Mouse (Mus musculus) ovary, postnatal 10 days (tissue): Measurements from ENCODE around the gene Wdr66.
"Not testable (repeated sequence)": the region's sequence is repeated elsewhere in the genome, so short reads cannot be mapped to it uniquely, and the experiment has no call there.

Experiments used
- DNase-seq: peaks from one replicate; pipeline ENCODE4 v3.0.0; 2022; ENCODE audit warnings: low spot score

The Wdr66 gene

DNA sequence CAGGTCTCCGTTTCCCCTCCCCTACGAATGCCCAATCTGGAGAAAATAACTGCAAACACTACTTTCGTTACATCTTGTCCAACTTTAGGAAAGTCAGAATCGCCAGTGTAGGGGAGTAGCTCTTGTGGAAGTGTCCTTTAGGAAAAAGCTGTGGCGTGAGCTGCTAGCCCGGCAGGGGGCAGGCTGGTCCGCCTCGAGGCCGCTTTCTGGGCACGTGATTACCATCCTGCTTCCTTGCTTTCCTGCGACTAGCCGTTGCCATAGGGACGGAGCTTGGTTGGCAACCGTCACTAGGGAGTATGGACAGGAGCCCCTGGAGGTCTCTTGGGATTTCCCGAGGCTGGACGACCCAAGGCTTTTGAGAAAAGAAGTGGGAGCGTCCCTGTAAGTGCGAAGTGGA, at the start of gene Wdr66:
Gene Wdr66, plus strand, starts transcription at position 269 of the 400 bp plus-strand sequence.
- DNase-seq, result peak; percentile 69

DNA sequence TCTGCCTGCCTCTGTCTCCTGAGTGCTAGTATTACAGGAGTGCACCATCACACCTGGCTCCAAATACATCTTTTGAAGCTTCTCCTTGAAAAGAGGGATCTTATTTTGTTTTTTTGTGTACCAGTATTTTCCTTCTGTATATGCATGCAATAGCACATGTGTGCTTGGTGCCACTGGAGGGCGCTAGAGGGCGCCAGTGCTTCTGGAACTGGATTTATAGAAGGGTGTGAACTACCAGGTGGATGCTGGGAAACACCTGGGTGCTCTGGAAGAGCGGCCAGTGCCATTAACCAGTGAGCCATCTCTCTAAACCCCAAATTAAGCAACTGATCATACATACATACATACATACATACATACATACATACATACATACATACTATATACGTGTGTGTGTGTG, 49.1 kb upstream of the Wdr66 start:
- not testable (repeated sequence) for DNase-seq

DNA sequence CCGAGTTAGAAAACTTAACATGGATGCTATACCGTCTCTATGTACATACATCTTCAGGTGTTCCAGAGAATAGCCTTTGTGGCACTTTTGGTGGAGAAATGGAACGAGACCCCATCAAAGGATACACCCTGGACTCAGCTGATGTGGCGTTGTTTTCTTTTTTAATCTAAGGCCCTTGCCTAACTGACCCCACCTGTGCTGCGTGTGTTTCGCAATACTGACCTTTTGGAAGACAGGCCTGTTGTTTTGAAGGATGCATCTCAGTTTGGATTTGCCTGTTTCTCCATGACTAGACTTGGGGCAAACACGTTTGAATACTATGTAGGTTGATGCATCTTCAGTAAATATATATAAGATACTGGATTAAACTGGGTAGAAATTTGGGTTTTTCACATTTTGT, 48.3 kb upstream of the Wdr66 start:
- DNase-seq, result not testable (repeated sequence)

DNA sequence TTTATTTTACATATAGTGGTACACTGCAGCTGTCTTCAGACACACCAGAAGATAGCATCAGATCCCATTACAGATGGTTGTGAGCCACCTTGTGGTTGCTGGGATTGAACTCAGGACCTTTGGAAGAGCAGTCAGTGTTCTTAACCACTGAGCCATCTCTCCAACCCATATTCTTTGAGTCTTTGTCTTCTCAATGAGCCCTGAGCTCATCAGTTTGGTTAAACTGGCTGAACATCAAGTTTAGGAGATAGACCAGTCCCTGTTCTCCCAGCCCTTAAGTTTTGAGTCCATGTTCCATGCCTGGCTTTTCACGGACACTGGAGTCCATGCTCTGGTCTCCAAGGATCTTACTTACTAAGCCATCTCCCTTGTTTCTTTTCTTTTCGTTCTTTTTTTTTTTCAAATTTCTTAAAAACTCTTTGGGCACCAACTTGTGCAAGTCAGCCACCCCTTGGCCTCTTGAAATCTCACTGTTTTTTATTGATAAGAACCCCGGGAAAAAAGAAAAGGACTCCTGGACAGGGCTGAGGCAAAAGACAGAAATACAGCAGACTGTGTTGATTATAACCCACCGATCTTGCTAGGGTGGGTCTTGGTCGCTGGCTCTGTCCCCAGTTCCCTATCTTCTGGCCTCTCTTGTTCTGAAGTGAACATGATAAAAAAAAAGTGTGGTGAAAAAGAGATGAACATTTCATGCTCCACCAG, 29.4 kb upstream of the Wdr66 start:
- DNase-seq, result not testable (repeated sequence)

DNA sequence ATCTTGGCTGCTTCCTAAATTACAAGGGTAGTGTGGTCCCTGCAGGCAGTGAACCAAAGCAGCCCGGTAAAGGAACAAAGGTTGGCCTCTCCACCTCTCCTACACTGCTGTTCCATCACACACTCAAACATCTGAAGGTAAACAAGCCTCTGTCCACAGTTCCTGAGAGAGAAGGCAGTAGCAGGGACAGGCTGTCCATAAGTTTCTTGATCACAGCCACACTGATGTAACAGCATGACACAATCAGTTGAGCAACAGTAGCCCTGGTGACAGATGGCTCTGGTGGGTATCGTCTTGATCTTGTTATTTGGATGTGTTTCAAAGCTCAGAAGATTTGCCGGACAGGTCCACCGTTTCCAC, 28.9 kb upstream of the Wdr66 start:
- no peak for DNase-seq

DNA sequence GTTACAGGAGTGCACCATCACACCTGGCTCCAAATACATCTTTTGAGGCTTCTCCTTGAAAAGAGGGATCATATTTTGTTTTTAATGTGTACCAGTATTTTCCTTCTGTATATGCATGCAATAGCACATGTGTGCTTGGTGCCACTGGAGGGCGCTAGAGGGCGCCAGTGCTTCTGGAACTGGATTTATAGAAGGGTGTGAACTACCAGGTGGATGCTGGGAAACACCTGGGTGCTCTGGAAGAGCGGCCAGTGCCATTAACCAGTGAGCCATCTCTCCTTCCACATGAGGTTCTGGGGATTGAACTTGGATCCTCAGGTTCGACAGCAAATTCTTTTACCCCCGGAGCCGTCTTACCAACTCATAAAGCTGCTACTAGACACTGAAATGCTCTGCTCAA, 28.0 kb upstream of the Wdr66 start:
- DNase-seq, result not testable (repeated sequence)

DNA sequence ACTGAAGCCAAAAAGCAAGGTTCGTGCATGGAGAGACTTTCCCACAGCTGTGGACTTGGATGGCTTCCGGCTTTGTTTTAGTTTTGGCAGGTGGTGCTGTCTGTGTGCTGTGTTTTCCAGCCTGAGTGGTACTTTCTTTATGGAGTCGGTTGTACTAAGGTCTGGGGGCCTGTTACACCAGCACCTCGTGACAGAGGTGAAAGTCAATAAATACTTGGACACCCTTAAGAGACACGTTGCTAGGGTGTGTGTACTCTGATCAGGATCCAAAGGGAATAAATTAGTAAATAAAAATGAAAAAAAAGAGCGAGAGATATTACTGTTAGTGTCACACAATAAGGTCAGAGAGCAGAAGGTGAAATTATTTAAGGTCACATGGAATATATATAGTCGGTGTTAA, 25.1 kb upstream of the Wdr66 start:
- DNase-seq, result no peak

DNA sequence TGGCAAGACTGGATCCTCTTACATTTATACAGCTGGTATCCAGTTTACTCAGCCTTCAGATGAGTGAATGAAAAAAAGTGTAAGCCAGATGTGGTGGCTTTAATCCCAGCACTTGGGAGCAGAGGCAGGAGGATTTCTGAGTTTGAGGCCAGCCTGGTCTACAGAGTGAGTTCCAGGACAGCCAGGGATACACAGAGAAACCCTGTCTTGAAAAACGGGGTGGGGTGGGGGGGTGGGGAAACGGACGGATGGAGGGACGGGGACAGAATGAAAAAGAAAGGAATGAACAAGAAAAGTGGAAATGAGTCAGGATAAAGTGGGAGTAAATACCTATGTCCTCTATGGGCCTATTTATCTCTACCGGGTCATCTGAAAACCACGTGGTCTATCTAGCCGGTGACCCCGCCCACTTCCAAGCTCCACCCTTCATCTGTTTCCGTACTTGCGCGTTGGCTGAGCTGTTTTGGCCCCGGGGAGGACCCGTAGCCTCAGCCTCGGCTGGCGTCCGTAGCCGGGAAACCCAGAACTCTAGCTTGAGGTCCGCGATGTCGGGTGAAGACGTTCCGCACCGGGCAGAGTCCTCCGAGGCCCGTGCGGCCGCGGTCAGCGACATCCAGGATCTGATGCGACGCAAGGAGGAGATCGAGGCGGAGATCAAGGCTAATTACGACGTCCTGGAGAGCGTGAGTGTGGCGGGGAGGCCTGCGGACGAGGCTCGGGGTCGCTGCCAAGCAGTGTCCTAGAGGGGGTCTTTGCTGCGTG, 24.0 kb upstream of the Wdr66 start:
- DNase-seq, result peak; percentile 89

DNA sequence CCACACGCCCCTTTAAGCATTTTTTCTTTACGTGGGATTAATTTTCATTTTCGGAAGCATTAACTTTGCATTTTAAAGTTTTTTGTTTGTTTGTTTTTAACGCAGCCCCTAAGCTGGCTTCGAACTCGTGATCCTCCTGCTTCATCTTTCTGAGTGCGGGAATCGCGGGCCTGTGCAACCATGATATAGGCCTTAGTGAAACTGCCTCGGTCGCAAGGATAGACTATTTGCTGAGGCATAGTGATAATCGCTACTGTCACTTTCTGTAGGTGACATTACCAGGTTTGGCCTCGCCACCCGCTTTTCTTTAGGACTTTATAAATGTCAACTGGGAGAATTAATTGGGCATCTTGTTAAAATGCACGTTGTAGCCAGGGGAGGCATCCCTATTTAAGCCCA, 23.4 kb upstream of the Wdr66 start:
- DNase-seq, result no peak

DNA sequence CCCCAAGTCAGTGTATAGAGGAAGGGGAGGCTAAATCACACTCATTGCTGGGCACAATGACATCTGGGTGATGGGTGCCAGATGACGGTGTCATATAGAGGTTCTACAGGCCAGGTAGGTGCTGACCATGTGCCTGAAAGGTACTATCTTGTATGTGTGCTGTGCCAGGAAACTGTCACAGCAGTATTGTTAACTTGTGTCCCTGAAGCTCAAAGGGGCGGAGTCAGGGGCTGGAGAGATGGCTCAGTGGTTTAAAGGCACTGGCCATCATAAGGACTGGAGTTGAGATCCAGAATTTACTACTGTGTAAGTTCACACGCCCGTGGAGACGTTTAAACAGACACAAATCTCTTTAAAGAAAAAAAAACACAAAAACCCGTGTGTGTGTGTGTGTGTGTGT, 22.6 kb upstream of the Wdr66 start:
- DNase-seq, result no peak

DNA sequence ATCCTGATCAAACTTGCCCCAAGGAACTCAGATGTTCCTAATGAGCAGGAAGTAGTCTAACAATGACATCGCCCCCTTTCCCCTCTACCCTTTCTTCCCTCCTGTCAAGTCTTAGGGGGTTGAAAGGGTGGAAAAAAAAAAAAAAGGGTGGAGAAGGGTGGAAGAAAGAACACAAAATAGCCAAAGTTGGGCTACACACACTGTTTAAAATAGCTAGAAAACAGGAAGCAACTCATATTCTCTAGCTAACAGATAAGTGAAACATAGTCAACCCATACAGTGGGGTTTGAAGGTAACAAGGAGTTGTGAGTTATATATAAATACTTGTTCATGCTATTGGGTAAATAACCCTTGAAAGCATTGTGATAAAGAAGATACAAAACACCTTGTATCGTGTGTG, 19.7 kb upstream of the Wdr66 start:
- no peak for DNase-seq

DNA sequence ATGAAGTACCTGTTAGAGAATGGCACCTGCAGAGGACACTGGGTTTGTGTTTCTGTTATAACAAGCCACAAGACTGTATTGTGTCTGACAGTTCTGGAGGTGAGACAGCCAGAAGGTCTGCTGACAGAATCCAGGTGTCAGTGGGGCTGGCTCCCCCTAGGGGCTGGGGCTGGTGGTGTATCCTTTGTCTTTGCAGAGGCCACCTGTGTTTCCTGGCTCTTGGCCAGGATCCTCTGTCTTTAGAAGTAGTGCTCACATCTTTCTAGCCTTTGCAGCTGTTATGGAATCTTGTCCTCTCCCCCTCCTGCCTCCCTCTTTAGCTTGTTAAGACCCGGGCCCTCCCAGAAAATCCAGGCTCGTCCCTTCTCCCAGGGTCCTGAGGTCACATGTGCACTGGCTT, 16.2 kb upstream of the Wdr66 start:
- DNase-seq, result no peak

DNA sequence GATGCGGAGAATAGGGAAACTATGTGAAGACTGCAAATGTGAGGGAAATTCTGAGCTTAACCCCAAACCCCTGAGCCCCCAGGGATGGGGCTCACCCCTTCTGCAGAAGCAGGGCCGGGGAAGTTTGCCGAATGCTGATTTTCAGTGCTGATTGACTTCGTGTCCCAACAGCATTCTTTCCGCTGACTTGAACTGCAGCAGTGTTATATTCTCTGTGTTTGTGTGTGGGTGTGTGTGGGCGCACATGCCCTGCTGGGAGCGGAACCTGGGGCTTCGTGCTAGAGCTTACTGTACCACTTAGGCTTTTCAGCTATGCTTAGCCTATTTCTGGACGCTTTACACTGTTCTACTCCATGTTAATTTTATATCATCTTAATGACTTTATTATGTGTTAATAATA, 15.5 kb upstream of the Wdr66 start:
- DNase-seq, result no peak

DNA sequence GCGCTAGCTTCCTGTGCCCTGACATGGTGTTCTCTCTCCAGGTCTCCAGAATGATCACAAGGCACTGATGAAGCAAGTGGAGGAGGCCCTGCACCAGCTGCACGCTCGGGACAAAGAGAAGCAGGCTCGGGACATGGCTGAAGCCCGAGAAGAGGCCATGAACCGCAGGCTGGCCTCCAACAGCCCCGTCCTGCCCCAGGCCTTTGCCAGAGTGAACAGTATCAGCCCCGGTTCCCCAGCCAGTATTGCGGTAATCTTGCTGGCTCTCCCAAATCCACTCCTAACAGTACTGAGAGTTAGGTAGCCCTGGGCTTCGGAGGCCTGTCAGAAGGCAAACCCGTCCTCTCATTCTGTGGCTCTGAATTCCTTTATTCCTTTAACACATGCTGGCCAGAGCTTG, 12.4 kb upstream of the Wdr66 start:
- no peak for DNase-seq

DNA sequence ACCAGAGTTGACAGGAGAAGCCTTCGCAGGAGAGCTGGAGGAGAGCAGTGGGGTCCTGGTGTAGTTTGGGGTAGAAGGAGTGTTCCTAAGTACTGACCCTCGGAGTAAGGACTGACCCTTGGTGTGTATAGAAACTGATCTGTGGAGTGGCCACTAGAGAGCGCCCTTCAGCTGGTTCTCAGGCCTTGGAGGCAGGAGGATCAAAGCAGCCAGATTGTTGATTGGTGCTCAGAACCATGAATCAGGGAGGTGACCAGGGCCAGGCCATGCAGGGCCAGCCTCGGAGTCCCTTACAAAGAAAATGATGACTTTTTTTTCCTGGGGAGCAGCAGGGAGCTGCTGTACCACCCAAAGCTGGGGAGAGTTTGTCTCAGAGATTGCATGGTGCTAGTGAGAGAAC, 6.4 kb upstream of the Wdr66 start:
- no peak for DNase-seq

DNA sequence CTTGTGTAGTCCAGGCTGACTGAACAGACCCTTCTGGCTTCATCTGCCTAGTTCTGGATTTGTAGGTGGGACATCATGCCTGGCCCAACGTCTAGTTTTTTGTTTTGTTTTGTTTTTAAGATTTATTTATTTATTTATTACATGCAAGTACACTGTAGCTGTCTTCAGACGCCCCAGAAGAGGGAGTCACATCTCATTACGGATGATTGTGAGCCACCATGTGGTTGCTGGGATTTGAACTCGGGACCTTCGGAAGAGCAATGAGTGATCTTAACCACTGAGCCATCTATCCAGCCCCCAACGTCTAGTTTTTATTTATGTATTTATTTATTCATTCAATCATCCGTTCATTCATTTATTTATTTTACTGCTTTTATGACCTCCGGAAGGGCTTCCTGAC, 512 bp upstream of the Wdr66 start:
- DNase-seq, result no peak

DNA sequence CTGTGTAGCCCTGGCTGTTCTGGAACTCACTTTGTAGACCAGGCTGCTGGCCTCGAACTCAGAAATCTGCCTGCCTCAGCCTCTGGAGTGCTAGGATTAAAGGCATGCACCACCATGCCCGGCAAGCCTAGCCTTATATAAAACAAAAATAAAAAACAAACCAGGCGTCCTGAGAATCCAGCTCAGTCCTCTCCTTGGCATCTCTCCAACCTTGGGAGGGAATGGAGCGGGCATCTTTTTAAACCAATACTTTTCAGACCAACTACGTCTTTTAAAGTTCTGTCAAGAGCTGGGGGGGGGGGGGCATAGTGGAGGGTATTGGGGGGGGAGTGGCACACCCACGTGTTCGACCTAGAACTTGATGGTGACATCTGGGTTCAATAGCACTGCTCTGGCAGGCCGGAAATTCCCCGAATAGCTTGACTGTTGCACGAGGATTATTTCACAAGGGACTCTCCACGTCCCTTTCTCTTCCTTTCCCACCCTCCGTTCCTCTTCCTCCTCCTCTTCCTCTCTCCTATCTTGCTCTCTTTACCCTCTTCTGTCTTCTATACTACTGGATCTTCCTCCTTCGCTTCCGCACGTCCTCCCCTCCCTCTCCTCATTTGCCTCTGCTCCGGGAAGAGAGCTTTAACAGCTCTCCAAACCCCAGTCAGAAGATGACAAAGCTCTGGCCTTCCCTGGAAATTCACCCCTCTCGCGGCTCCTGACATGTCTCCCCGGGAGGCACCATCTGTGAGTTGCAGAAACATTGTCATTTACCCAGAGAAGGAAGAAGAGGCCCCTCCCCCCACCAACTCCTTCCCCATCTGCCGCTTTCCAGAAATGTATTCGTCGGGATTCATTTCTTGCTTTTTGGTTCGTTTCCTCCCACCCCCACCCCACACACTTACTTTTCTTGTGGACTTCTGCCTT, 5.2 kb downstream of the Wdr66 start:
- no peak for DNase-seq

DNA sequence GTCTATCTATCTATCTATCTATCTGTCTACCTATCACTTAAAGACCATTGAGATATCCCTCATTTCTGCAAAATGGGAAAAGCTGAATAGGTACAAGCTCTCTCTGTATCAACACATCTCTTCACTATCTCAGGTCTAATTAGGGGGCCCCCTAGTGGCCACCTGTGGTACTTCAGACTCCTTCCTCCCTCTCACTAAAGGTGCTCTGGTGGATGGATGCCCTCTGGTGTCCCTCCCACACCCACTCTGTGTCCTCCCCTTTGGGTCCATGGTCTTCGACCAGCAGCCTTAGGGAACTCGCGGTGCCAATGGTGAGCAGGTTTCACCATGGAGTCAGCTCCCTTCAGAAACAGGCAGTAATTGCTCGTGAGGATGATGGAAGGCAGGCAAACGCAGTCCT, 7.1 kb downstream of the Wdr66 start:
- DNase-seq, result no peak

DNA sequence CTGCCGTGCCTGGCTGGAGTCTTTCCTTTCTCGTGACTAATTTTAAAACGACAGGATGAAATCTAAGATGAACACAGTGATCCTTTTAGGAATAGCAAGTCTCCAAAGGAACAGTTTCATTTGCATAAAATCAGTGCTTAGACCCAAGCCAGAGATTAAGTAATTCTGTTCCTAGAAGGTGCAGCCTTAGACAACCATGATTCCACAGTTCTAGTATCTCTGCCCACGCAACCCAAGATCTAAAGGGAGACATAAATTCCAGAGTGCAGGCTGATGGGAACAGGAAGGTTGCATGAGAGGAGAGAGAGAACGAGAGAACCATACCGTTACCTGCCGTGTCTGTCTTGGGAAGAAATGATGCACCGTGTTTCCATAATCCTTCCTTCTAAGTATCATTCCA, 8.8 kb downstream of the Wdr66 start:
- DNase-seq, result no peak

DNA sequence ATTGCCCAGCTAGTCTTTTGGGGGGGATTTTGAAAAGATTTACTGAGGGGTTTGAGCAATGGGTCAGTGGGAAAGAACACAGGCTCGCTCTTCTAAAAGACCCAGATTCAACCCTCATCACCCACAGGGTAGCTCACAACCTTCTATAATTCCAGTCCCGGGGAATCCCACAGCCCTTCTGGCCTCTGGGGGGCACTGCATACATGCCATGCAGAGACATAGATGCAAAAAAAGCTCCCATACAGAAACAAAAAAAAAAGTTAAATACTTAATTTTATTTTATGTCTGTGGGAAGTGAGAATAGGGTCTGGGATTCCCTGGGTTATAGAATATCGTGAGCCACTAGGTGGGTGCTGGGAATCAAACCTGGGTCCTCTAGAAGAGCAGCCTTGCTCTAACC, 15.0 kb downstream of the Wdr66 start:
- DNase-seq, result no peak

DNA sequence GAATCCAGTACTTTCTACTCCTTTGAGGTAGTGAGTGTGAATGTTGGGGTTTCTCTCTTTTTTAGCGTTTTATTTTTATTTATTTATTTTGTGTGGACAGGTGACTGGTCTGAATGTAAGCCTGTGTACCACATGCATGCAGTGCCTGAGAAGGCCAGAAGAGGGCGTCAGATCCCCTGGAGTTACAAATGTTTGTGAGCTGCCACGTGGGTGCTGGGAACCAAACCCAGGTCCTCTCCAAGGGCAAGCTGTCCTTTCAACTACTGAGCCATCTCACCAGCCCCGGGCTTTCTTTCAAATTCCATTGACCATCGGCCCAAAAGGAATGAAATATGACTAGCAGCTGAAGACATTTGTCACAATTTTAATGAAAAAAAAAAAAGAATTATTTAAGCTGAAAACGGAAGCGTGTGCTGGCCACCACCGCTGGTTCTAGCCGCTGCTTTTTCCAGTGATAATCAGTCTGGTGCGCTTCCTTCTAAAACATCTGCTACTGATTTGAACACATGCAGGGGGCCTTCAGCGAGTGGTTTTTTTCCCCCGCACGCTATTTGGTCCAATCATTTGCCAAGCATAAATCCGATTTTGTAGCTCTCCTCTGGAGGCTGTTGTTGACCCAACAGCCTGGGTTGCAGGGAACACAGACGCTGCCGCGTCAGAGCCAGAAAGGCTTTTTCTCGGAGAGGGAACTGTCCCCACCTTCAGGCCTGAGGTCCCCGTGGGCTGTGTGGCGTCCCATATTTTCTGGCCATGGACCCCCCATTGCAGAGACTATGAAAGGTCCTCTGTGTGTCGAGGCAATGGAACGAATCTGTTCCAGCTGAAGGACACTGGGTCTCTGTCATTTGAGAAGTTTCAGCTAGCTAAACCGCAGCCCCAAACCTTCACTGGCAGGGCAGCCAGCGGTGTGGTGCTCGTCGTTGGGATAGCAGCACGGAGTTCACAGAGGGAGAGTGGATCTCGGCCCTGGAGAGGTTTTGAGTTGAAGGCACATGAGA, 16.9 kb downstream of the Wdr66 start:
- DNase-seq, result no peak

DNA sequence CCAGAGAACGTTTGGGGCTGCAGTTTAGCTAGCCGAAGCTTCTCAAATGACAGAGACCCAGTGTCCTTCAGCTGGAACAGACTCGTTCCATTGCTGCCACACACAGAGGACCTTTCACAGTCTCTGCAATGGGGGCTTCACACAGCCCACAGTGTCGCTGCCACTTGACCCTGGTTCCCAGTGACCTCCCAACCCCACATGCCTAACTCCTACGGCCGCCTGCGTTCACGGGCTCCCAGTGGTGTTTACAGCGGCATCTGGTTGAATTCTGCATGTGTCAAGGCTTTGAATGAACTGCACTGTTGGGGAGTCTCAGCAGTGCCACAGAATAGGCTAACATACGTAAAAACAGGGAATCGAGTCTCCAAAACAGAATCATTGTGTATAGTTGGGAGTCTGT, 19.0 kb downstream of the Wdr66 start:
- DNase-seq, result no peak
